Mouse (Mus musculus) embryonic facial prominence, embryonic 11.5 days (tissue): ENCODE measurements around the gene Gm826. TPM values are rescaled to one million over a fixed set of nuclear protein-coding genes. Genes with fewer than 3 reads are reported as not detected.

Source experiments
- ATAC-seq: fragments of 200-750 bp; cut with Nextera tagmentation; replicated peaks from 2 replicates; pipeline ENCODE4 v1.8.0; 2017; ENCODE audit warnings: low read depth; ENCODE audit not compliant: insufficient number of reproducible peaks, low FRiP score, low TSS enrichment
- DNase-seq: peaks from one replicate; pipeline ENCODE4 v3.0.0-alpha.2; 2015; ENCODE audit warnings: low spot score
- H3K27ac ChIP-seq: fragments of 300-500 bp; sonication (generic); replicated peaks from 2 replicates; pipeline ENCODE4 v1.5.1; 2014; ENCODE audit warnings: mild to moderate bottlenecking, low read depth, low read length, control low read depth
- H3K27me3 ChIP-seq: fragments of 300-500 bp; sonication (generic); 2 replicates; pipeline ENCODE4 v1.6.1; 2014; ENCODE audit warnings: mild to moderate bottlenecking, low read length, moderate library complexity, mixed read lengths; ENCODE audit not compliant: control insufficient read depth, insufficient read depth
- H3K36me3 ChIP-seq: fragments of 300-500 bp; sonication (generic); replicated peaks from 2 replicates; pipeline ENCODE4 v1.6.1; 2014; ENCODE audit warnings: low read depth, mild to moderate bottlenecking, low read length, moderate library complexity, mixed read lengths; ENCODE audit not compliant: control insufficient read depth, insufficient read depth
- H3K4me1 ChIP-seq: fragments of 300-500 bp; sonication (generic); 2 replicates; pipeline ENCODE4 v1.6.1; 2014; ENCODE audit warnings: low read length, mixed read lengths; ENCODE audit not compliant: control insufficient read depth, insufficient read depth
- H3K4me2 ChIP-seq: fragments of 300-500 bp; sonication (generic); 2 replicates; pipeline ENCODE4 v1.6.1; 2014; ENCODE audit warnings: low read depth, mild to moderate bottlenecking, control low read depth, low read length, moderate library complexity
- H3K4me3 ChIP-seq: fragments of 300-500 bp; sonication (generic); 2 replicates; pipeline ENCODE4 v1.5.1; 2014; ENCODE audit warnings: low read depth, low read length, control low read depth
- H3K9ac ChIP-seq: fragments of 300-500 bp; sonication (generic); replicated peaks from 2 replicates; pipeline ENCODE4 v1.6.1; 2014; ENCODE audit warnings: mild to moderate bottlenecking, control low read depth, low read length
- H3K9me3 ChIP-seq: fragments of 300-500 bp; sonication (generic); replicated peaks from 2 replicates; pipeline ENCODE4 v1.6.1; 2016; ENCODE audit warnings: mild to moderate bottlenecking, low read length, inconsistent platforms, mixed read lengths; ENCODE audit not compliant: control insufficient read depth
- WGBS: fragments of 180-500 bp; shearing (Covaris S2); extraction: QIAGEN DNeasy Blood & Tissue Kit; methylation state at CpG from one replicate; pipeline ENCODE4 v1.1.7; 2014; 5-methylcytosine and 5-hydroxymethylcytosine counted together
- polyA plus RNA-seq: library from polyadenylated mRNA; unstranded; fragments of >200 nt; fragmentation: Nextera tagmentation; extraction: Ambion mirVana; gene quantifications from 2 replicates; pipeline ENCODE4 v1.2.1, GENCODE M21; 2014

The Gm826 gene
- polyA plus RNA-seq, 1 experiment from 2014 or later, result not detected

- no peaks in the 10 kb centered on the region for H3K36me3 ChIP-seq
- H3K9ac ChIP-seq, result peak within 1 kb of the TSS; percentile 77
- peaks cover 8% of the 10 kb centered on the region for H3K4me1 ChIP-seq
- peaks cover 57% of the 10 kb centered on the region for H3K27me3 ChIP-seq
- H3K27ac ChIP-seq, result peak within 1 kb of the TSS; percentile 52
- 1% methylated on average over 32 of the region's 37 CpGs for WGBS
- ATAC-seq (peak; percentile 89), DNase-seq (peak; percentile 95)
- H3K9me3 ChIP-seq, result no peaks in the 10 kb centered on the region
- peak within 1 kb of the TSS; percentile 89 for H3K4me2 ChIP-seq
- peak within 1 kb of the TSS; percentile 54 for H3K4me3 ChIP-seq
These were observed 33.0 kb upstream of the Gm826 start, which contains the start of gene Mafb for GRCm38 (mm10) chr2:160366980-160367338. Mafb (minus strand) TSS chr2:160367065.

GRCm38 (mm10) chr2:160366111-160366979, 32.4 kb upstream of the Gm826 start:
- no peak for DNase-seq
- Histone ChIP-seq H3K27me3 (peaks cover 58% of the 10 kb centered on the region), H3K9ac (peak overlapping the region; percentile 77), H3K4me1 (peaks cover 8% of the 10 kb centered on the region), H3K36me3 (no peaks in the 10 kb centered on the region), H3K4me2 (peak overlapping the region; percentile 89), H3K4me3 (peak overlapping the region; percentile 54), H3K27ac (peak overlapping the region; percentile 52; the same call in 1 of the 2 replicates), H3K9me3 (no peaks in the 10 kb centered on the region)
- ATAC-seq, result peak; percentile 20; the same call in 1 of the 2 replicates
- under 1% methylated on average over 82 of the region's 95 CpGs for WGBS

- peaks cover 50% of the 10 kb centered on the region for H3K27me3 ChIP-seq
These were observed 31.3 kb upstream of the Gm826 start for GRCm38 (mm10) chr2:160365107-160365911.

GRCm38 (mm10) chr2:160364666-160365065, 30.7 kb upstream of the Gm826 start:
- ATAC-seq (no peak), DNase-seq (peak; percentile 64)
- 0% methylated on average over 12 of the region's 12 CpGs for WGBS
- H3K4me2 ChIP-seq, result peak overlapping the region; percentile 21; the same call in 1 of the 2 replicates
- peak overlapping the region; percentile 7 for H3K4me3 ChIP-seq
- H3K9me3 ChIP-seq, result no peaks in the 10 kb centered on the region
- peaks cover 50% of the 10 kb centered on the region for H3K27me3 ChIP-seq
- no peak overlapping the region for H3K27ac ChIP-seq
- no peaks in the 10 kb centered on the region for H3K36me3 ChIP-seq
- H3K9ac ChIP-seq, result no peak overlapping the region
- peaks cover 8% of the 10 kb centered on the region for H3K4me1 ChIP-seq

More at GRCm38 (mm10) chr2:160365107-160365911, 31.3 kb upstream of the Gm826 start:
- H3K36me3 ChIP-seq, result no peaks in the 10 kb centered on the region
- H3K27ac ChIP-seq, result no peak overlapping the region
- peaks cover 8% of the 10 kb centered on the region for H3K4me1 ChIP-seq
- DNase-seq, result peak; percentile 41
- H3K4me3 ChIP-seq, result peak overlapping the region; percentile 54
- peak overlapping the region; percentile 89 for H3K4me2 ChIP-seq
- under 1% methylated on average over 50 of the region's 50 CpGs for WGBS
- no peaks in the 10 kb centered on the region for H3K9me3 ChIP-seq
- H3K9ac ChIP-seq, result peak overlapping the region; percentile 77
- no peak for ATAC-seq

- ATAC-seq (no peak), DNase-seq (no peak)
- no peak overlapping the region for H3K27ac ChIP-seq
- peaks cover 48% of the 10 kb centered on the region for H3K27me3 ChIP-seq
- H3K9ac ChIP-seq, result no peak overlapping the region
- H3K4me1 ChIP-seq, result peaks cover 8% of the 10 kb centered on the region
- WGBS, result under 1% methylated on average over 9 of the region's 9 CpGs
- H3K4me2 ChIP-seq, result peak overlapping the region; percentile 30
- H3K36me3 ChIP-seq, result no peaks in the 10 kb centered on the region
- no peaks in the 10 kb centered on the region for H3K9me3 ChIP-seq
- peak overlapping the region; percentile 7 for H3K4me3 ChIP-seq
These were observed 30.2 kb upstream of the Gm826 start for GRCm38 (mm10) chr2:160364128-160364650.

GRCm38 (mm10) chr2:160363201-160363600, 29.2 kb upstream of the Gm826 start:
- no peak overlapping the region for H3K9ac ChIP-seq
- H3K27ac ChIP-seq, result no peak overlapping the region
- H3K4me3 ChIP-seq, result no peak overlapping the region
- ATAC-seq (no peak), DNase-seq (no peak)
- no peaks in the 10 kb centered on the region for H3K36me3 ChIP-seq
- peaks cover 5% of the 10 kb centered on the region for H3K4me1 ChIP-seq
- H3K27me3 ChIP-seq, result peaks cover 52% of the 10 kb centered on the region
- H3K4me2 ChIP-seq, result no peak overlapping the region
- WGBS, result 7% methylated on average over 4 of the region's 4 CpGs
- H3K9me3 ChIP-seq, result no peaks in the 10 kb centered on the region

- ATAC-seq (no peak), DNase-seq (no peak)
- WGBS, result 4% methylated on average over 16 of the region's 16 CpGs
- Histone ChIP-seq H3K36me3 (no peaks in the 10 kb centered on the region), H3K4me1 (peaks cover 5% of the 10 kb centered on the region), H3K4me3 (no peak overlapping the region), H3K4me2 (no peak overlapping the region), H3K9me3 (no peaks in the 10 kb centered on the region), H3K9ac (no peak overlapping the region), H3K27me3 (peaks cover 49% of the 10 kb centered on the region), H3K27ac (no peak overlapping the region)
These were observed 27.6 kb upstream of the Gm826 start for GRCm38 (mm10) chr2:160361442-160362121.
